Mouse (Mus musculus): ENCODE data around the gene Cfap100.

Cfap100 gene

DNA sequence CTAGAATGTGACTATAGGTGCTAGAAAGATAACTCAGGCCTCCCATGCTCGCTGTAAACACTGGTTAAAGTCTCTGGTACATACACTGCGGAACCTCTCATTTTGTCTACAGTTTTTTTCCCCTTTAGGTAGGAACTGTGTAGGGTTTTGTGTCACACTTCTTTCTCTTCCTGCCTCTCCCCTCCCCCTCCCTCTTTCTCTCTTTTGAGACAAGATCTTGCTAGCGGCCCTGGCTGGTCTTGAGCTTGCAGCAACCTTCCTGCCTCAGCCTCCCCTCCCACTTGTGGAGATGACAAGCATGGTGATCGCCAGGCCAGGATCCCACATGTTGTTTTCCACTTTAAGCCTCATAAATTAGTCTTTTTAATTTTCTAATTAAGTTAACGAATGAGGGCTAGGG lies 25.2 kb upstream of the Cfap100 start:
- DNase-seq, result no peak

DNA sequence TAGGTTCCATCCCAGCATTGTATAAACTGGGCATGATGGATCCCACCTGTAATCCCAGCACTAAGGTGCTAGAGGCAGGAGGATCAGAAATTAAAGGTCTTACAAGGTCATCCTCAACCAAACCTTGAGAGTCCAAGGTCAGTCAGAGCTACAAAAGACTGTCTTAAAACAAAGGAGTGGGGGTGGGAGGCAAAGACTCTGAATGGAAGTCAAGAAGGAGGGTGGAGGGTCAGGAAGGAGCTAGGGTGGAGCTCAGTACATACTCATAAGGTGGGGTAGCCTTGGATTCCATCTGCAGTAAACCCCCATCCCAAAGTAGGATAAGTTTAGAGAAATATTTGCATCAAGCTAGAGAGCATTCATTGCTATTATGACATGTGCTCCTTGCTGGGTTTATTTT lies 24.0 kb upstream of the Cfap100 start:
- no peak for DNase-seq

DNA sequence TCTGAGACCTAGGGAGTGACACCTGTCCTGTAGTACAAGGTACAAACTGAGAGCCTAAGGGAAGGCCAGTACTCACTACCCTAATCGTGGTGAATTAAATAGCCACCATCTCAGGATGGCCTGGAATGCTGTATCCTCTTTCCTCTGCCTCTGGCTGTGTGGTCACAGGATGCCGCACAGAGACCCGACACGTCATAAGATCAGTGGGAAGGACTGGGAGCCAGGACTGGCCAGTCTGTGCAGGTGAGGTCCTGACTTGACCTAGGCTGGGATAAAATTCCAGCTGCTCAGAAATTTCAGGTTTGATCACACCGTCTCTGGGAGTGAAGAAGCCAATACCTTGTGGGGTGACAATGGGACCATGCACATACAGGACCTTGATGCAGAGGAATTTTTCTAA lies 22.9 kb upstream of the Cfap100 start:
- no peak for DNase-seq

DNA sequence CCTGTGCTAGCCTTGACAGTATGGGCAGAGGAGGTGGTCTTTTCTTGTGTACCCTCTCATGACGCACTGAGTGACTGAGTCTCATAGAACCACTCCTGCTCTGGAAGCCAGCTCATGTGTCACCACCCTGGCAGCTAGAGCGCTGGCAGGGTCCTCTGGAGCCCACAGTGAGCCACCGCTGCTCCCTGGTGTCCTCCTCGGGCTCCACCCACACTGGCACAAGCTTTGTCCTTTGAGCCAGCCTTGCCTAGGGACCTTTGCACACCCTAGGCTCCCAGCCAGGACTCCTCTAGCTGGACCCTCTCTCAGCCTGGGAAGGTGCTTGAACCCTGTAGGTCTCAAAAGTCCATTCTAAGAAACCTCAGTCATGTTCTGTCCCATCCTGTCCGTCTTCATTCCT lies 22.1 kb upstream of the Cfap100 start:
- no peak for DNase-seq

DNA sequence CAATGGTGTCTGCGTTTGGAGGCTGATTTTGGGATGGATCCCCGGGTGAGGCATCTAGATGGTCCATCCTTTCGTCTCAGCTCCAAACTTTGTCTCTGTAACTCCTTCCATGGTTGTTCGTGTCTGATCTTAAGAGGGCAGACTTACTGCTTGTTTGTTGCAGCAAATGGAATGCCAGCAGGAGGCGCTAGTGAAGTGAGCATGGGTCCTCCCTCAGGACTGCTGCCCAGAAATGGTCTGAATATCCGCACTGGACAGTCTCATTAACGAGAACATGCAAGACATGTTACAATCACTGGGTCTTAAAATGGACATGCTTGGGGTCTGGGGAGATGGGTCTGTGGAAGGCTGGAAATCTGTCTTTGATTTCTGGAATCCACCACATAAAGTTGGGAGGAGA lies 21.6 kb upstream of the Cfap100 start:
- no peak for DNase-seq

DNA sequence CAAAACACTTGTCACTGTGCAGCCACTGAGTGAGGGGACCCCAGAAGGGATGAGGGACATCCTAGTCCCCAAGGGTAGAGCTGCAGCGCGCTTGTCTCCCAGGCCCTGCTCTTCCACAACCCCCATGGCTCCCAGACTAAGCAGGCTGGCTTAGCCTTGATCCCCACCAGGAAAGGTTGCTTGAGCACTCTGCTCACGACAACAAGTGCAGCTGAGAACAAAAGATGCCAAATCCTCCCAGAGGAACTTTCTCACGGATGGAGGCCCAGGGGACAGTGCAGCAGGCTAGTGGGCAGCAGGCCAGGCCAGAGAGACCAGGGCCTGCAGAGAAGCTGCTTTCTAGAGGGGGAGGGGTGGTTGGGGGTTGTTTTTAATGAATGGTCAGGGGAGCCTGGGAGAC lies 18.3 kb upstream of the Cfap100 start:
- no peak for DNase-seq

DNA sequence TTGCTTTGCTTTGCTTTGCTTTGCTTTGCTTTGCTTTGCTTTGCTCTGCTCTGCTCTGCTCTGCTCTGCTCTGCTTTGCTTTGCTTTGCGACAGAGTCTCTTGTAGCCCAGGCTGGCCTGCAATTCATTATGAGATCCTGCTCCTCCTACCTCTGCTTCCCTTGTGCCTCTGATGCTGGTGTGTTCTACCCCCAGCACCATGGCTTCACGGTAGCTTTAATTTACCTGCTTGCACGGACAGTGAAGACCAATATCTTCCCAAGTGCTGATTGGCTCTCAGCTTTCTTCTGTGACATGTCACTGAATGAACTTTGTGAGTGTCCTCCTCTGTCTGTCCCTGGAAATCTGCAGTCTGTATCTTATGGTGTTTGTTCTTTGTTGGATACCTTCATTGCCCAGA lies 8.4 kb upstream of the Cfap100 start:
- no peak for DNase-seq

DNA sequence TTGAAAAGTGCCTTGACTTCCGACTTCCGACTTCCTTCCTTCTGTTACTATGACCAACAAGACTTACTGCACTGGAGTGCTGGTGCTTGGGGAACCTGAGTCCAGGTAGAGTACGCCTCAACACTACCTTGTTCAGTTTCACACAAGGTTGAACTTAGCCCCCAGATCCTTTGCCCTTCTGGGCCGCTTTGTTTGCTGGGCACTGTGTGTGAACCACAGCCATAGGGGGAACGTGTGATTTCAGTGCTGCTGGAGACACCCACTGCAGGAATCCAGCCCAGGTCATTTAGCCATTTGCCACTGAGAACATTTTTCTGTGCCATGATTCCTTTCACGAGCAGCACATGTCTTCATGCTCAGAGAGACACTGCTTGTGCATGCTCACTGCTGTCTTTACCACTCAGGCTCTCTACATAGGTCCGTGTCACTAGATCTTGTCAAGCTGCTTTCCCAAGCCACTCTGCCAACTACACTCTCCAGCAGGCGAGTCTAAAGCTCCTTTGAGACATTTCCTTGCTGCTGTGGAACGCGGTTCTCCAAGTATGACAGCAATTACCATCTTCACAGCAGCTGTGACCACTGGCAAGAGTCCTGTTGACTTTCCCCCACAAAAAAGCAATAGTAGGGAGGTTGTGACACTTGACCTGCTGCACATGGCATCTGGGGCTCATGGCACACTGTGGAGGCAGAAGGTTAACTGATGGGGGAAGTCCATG lies 7.8 kb upstream of the Cfap100 start:
- no peak for DNase-seq

DNA sequence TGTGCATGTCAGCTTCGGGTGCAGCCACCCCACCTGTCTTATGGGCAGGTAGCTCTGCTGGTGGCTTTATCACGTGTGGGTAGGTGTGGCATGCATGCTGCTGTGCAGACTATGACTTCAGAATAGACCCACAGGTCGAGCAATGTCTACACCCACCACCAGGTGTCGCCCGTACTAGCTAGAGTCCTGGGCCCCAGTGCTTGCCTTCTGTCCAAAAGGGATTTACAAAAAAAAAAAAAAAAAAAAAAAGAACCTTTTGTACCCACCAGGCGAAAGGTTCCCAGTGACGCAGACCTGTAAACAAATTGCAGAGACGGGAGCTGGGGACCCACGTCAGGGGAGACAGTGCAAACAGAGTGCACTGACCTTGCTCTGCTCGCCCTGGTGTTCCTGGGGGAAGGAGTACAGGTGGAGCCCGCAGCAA lies 6.6 kb upstream of the Cfap100 start:
- peak; percentile 23 to 38 for DNase-seq

DNA sequence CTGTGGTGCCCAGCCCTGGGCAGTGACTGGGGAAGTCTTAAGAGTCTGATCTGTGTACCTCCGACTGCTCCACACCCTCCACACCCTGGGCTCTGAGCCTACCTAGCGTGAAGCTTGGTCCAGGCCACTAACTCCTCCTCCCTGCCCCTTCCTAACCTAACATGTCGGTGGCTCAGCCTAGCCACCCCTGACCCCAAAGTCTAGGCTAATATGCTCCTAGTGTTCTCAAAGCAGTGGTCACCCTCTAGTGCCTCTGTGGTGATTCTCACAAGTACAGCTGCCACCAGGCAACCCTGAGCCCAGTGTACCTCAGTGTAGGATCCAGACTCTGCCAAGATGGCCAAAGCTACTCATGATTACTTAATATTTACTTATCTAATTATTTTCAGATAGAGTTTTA lies 6.1 kb upstream of the Cfap100 start:
- no peak for DNase-seq

DNA sequence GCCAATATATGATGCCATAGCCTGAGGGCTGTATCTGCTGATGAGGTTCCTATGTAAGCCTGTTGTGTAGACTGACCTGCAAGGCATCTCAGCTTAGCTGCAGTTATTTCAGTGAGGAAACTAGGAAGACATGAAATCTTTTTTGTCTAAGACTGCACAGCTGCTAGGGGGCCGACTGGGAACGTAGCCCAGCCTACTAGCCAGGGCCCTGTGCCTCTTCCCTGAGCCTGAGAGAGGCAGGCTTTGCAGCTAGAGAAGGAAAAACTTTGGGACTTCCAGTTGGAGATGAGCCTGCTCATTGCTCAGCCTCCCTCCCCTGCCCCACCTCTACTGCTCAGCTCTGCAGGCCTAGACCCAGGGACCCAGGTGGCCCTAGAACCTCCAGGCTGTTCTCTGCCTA lies 2.9 kb upstream of the Cfap100 start:
- no peak for DNase-seq

DNA sequence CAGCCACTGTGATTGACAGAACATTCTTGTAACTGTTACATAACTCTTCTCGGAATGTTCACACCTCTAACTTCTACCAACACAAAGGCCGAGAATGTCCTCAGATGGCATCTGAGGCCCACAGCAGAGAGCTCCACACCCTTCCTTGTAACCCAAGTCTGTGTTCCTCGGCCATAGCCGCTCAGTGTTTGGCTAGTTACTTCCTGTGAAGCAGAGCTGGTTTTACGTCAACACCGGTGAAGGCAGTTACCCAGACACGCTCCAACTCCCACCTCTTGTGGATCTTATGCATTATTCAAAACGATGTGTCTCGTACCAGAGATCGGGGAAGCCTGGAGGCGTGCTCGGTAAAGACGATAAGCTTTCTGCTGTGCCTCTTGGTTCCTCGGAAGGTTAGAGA lies 1.3 kb upstream of the Cfap100 start:
- no peak for DNase-seq

DNA sequence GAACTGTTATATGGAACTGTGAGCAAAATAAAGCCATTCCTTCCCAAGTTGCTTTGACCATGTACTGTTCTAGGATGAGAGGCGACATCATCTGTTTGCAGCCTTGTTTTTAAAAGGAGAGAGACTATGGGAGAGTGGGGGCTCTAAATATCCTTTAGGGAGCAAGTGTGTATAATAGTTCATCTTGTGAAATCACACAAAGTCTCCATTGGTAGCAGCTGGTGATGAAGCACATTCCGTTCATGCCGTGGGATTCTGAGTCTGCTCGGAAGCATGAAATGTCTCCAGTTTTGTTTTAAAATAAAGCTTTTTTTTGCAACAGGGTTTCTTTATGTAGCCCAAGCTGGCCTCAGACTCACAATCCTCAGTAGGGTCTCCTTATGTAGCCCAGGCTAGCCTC lies 2.6 kb downstream of the Cfap100 start:
- DNase-seq, result no peak

DNA sequence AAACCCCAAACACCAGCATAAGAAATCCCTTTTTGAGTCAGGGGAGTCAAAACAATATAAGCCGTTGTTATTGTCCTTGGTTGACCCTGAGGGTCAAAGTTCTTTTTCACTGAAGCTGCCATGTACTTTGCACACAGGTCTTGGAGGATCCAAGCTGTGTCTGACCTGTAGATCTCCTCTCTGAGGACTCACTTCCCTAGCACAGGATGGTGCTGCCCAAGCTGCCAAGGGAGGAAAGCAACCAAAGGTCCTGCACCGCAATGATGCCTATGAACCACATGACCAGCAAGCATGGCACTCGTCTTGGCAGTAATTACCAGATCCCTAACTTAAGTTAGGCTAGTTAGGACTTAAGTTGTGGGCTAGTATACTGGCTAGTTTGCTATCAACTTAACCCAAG lies 3.2 kb downstream of the Cfap100 start:
- DNase-seq, result no peak

DNA sequence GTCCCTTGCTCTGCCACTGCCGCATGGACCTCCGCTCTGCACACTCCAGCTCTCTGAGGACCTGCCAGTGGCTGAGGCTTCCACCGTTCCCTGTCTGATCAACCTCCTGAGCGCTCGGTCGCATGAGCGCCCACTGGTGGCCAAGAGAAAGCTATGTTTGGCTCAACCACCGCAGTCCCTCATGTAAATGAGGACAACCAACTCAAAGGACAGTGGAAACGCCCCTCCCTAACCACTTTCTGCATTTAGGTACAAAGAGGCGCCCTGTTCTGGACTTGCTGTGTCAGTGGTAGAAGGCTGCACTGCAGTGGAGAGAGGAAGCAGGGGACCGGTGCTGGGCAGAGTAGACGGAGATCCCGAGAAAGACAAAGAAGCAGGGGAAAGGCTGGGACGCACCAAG lies 6.0 kb downstream of the Cfap100 start:
- peak; percentile 58 to 63 for DNase-seq

DNA sequence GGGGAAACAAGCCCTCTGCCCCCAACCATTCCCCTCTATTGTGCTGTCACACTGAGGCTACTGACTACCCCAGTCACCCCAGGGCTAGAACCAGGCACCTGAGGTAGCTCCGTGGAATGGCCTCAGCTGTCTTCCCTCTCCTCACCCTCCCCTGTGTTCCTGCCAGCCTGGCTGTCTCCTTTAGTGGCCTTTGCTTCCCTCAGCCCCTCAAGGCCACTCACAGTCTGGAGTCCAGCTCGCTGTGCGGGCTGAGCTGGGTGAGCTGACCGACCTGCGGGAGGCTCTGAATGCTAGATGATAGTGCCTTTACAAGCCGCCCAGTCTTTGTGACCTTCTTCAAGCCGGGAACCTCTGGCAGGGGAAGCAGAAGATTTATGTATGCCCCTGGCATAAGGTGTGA lies 16.7 kb downstream of the Cfap100 start:
- no peak for DNase-seq

DNA sequence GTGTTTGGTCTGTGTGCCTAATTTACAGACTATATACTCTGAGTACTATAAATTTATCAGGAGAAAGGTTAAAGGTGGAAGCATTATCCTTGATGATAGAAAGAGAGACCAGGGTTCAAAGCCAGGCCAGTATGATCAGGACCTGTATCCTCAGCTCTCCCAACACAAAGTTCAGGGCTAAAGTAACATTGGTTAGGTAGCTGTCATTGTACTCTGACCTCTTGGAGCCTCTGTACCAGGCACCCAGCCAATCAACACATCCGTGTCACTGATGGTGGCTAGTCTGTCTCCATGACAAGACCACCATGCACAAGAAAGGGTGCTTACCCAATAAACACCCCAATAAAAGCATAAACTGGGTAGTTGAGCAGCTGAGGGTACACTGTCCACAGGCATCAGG lies 17.6 kb downstream of the Cfap100 start:
- no peak for DNase-seq

DNA sequence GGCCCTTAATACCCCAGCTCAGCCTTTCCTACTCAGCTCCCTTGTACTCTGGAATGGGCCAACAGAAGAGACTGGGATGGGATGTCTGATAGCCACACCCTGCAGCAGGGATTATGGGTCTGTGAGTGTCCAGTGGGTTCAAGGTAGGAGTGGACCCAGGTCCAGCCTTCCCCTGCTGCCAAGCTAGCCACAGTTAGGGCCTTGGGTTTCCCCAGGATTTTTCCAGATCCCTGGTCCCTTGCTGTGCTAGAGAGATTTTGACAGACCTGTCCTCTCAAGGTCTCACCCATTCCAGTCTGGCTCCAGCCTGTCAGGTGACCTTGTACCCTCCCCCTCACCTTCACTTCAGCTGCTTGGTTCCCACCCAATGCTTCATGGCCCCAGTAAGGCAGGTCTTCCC lies 20.0 kb downstream of the Cfap100 start:
- DNase-seq, result no peak

DNA sequence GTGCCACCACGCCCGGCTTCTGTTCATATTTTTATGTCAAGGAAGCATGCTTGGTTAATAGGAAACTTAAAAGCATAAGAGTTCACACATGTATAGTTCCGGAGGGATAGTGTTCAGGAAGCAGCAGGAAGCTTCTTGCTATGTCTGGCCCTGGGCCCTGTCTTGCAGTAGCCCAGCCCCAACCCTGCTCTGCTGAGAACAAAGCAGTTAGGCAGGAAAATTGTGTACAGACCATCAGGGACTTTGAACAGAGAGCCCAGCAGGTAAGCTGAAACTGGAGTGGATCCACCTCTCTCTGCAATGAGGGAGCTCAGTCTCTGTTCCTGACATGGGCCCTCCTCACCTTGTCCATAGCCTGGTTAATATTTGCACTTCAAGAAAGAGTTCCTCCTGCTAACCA lies 31.3 kb downstream of the Cfap100 start:
- no peak for DNase-seq

DNA sequence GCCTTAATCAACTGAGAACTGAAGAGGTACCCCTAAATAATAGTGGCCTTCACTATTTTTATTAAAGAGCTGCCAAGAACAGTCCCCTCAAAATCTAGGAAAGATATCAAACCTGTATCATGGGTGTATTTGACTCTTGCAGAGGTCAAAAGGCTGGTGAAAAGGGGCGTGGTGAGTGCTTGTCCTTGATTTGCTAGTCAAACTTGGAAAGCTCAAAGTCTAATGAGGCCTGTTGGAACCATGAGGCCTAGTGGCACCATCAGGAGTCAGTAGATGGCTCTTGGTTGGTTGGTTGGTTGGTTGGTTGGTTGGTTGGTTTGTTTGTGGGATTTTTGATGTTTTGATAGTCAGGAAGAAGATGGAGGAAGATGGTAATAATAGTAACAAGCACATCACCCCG lies 32.8 kb downstream of the Cfap100 start:
- no peak for DNase-seq

DNA sequence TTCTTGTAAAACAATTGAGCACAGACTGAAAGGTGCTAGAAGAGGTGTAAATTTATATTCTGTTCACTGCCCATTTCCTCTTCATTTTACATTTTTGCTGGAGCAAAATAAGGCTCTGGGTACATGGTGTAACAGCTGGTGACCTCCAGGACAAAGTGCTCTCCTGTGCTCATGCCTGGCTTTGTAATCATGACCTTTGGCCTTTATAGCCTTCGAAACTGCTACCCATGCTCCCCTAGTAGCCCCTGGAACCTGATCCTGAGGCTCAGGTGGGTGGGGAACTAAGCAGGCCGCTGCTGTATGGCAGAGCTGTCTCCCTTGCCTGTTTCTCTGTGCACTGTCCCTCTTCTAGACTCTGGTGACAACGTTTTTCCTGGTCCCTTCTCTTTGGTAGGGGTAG lies 34.6 kb downstream of the Cfap100 start:
- DNase-seq, result no peak

DNA sequence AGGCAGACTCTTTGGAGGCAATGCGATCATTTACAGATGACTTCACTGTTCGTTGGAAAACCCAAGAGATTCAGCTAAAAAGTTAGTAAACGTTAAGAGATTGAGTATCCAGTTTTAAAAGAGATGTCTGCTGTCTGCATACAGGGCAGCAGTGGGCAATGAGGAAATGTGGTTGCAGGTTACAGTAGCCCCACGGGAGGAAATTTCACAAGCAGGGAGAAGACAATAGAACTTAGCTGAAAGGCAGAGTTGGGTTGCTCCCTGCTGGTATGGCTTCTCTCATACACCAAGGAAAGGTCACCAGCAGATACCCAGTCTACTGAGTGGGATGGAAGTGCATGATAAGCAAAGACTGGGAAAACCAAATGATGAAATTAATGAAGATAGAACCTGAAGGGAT lies 38.0 kb downstream of the Cfap100 start:
- no peak for DNase-seq

DNA sequence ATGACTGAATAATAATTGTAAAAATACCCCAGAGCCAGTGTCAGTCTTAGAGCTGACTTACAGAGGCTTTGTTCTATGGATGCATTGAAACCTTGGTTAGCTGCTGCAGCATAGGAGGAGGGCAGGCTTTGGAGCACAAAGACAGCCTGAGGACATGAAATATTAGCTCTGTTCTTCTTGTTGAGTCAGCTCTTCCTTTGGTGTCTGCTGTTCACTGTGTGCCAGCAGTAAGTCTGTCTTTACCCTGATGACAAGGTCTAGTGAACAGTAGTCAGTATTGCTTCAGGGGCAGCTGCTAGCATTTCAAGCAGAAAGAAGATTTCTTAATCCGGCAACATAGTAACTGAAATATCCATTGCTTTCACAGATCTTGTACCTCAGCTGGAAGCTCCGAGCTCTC lies 47.1 kb downstream of the Cfap100 start:
- DNase-seq, result no peak

DNA sequence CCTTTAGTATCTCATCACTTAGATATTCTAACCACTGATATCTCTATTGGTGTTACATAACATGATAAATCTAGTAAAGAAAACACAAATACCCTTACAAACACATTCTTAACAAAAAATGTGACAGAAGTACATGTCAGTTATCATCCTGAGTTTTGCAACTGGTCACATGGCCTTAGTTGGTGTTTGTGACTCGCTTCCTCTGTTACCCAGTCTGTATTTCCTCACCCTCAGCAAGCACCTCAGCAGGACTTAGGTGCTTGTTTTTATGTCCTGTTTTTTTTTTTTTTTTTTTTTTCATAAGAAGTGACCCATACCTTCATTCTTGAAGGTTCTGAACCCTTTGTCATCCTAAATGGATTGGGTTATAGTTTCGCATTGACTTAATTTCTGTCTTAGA lies 50.9 kb downstream of the Cfap100 start:
- DNase-seq, result no peak

DNA sequence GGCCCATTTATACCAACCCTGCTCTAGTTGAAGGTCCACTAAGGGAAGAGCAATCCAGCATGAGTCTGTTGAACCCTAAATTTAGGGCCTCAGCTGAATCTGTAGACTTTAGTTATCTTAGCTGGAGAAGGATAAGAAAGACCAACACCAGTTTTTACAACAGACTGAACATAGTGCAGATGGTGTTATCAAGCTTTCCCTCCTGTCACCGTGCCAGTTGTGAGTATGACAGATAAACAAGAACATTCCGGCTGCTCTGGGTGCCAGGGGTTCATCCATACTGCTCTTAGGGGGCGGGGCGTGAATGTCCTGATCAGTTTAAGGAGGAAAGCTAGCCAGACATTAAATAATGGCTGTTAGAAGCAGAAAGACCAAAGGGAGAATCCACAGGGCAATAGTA lies 54.0 kb downstream of the Cfap100 start:
- DNase-seq, result no peak

All from thymus, adult 18-20 months (tissue).